Mouse (Mus musculus) heart, embryonic 11.5 days (tissue): Measurements from ENCODE around the gene 1700001C19Rik. TPM values are rescaled to one million over a fixed set of nuclear protein-coding genes. Genes with fewer than 3 reads are reported as not detected.

Source experiments
- ATAC-seq: fragments of 200-750 bp; cut with Nextera tagmentation; replicated peaks from 2 replicates; pipeline ENCODE4 v1.8.0; 2017; ENCODE audit warnings: moderate library complexity; ENCODE audit not compliant: insufficient number of reproducible peaks, low FRiP score, low TSS enrichment
- H3K27ac ChIP-seq: fragments of 300-500 bp; sonication (generic); 2 replicates; pipeline ENCODE4 v1.5.1; 2014; ENCODE audit warnings: mild to moderate bottlenecking, low read depth, low read length
- H3K27me3 ChIP-seq: fragments of 300-500 bp; sonication (generic); 2 replicates; pipeline ENCODE4 v1.6.1; 2014; ENCODE audit warnings: mild to moderate bottlenecking, low read length, mixed read lengths; ENCODE audit not compliant: control insufficient read depth, insufficient read depth
- H3K36me3 ChIP-seq: fragments of 300-500 bp; sonication (generic); 2 replicates; pipeline ENCODE4 v1.6.1; 2014; ENCODE audit warnings: mild to moderate bottlenecking, low read length, moderate library complexity, mixed read lengths; ENCODE audit not compliant: control insufficient read depth, insufficient read depth
- H3K4me1 ChIP-seq: fragments of 300-500 bp; sonication (generic); 2 replicates; pipeline ENCODE4 v1.6.1; 2014; ENCODE audit warnings: low read length; ENCODE audit not compliant: control insufficient read depth, insufficient read depth
- H3K4me2 ChIP-seq: fragments of 300-500 bp; sonication (generic); 2 replicates; pipeline ENCODE4 v1.6.1; 2014; ENCODE audit warnings: mild to moderate bottlenecking, moderate library complexity
- H3K4me3 ChIP-seq: fragments of 300-500 bp; sonication (generic); 2 replicates; pipeline ENCODE4 v1.5.1; 2014; ENCODE audit warnings: low read depth, low read length
- H3K9ac ChIP-seq: fragments of 300-500 bp; sonication (generic); 2 replicates; pipeline ENCODE4 v1.6.1; 2014; ENCODE audit warnings: mild to moderate bottlenecking, low read depth, low read length, moderate library complexity
- H3K9me3 ChIP-seq: fragments of 300-500 bp; sonication (generic); replicated peaks from 2 replicates; pipeline ENCODE4 v1.6.1; 2016; ENCODE audit warnings: low read length; ENCODE audit not compliant: control insufficient read depth
- WGBS: fragments of 180-500 bp; shearing (Covaris S2); extraction: QIAGEN DNeasy Blood & Tissue Kit; methylation state at CpG from one replicate; pipeline ENCODE4 v1.1.7; 2014; ENCODE audit not compliant: insufficient replicate concordance; 5-methylcytosine and 5-hydroxymethylcytosine counted together
- polyA plus RNA-seq: library from polyadenylated mRNA; unstranded; fragments of >200 nt; fragmentation: Nextera tagmentation; extraction: Ambion mirVana; gene quantifications from 2 replicates; pipeline ENCODE4 v1.2.1, GENCODE M21; 2014

Gene 1700001C19Rik
- polyA plus RNA-seq, 1 experiment from 2014 or later, result 1.2 TPM

- Histone ChIP-seq H3K27me3 (no peaks in the 10 kb centered on the region), H3K4me2 (no peak overlapping the region), H3K4me1 (no peaks in the 10 kb centered on the region), H3K4me3 (no peak overlapping the region), H3K9me3 (no peaks in the 10 kb centered on the region), H3K27ac (no peak overlapping the region), H3K36me3 (0 out of 2 replicates have a peak, but pooled peaks cover 2% of the 10 kb centered on the region), H3K9ac (no peak overlapping the region)
- whole genome bisulfite sequencing, result 56% methylated on average over 4 of the region's 4 CpGs
- ATAC-seq, result no peak
These were observed 50.5 kb downstream of the 1700001C19Rik start for GRCm38 (mm10) chr17:47386649-47387048.

- Histone ChIP-seq H3K27ac (no peak within 1 kb of the TSS), H3K4me1 (no peaks in the 10 kb centered on the region), H3K9ac (no peak within 1 kb of the TSS), H3K9me3 (no peaks in the 10 kb centered on the region), H3K27me3 (no peaks in the 10 kb centered on the region), H3K4me3 (no peak within 1 kb of the TSS), H3K36me3 (peaks cover 2% of the 10 kb centered on the region; the same call in 1 of the 2 replicates), H3K4me2 (no peak within 1 kb of the TSS)
- 31% methylated on average over 10 of the region's 10 CpGs for WGBS
- ATAC-seq, result no peak
These were observed 52.0 kb downstream of the 1700001C19Rik start, which contains the start of gene Guca1b for GRCm38 (mm10) chr17:47385145-47385544. Gene Guca1b (plus strand): TSS chr17:47385393.

DNA sequence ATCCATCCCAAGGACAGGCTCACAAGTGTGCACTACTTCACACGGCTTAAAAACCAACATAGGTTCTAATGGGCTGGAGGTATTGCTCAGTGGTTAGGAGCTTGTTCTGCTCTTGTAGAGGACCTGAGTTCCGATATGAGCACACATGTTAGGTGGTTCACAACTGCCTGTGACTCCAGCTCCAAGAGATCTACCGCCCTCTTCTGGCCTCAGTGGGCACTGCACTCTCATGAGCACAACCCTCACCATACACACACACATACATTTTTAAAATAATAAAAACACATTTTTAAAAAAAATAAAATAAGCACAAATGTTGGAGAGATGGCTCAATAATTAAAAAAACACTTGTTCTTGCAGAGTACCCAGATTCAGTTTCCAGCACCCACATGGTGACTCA lies 53.1 kb downstream of the 1700001C19Rik start:
- Histone ChIP-seq H3K27me3 (no peaks in the 10 kb centered on the region), H3K36me3 (peaks cover 5% of the 10 kb centered on the region; the same call in 1 of the 2 replicates), H3K4me1 (no peaks in the 10 kb centered on the region), H3K9ac (no peak overlapping the region), H3K27ac (no peak overlapping the region), H3K4me2 (no peak overlapping the region), H3K4me3 (no peak overlapping the region), H3K9me3 (no peaks in the 10 kb centered on the region)
- ATAC-seq, result no peak
- WGBS, result 87% methylated on average over 3 of the region's 3 CpGs

- H3K27me3 ChIP-seq, result no peaks in the 10 kb centered on the region
- no peak overlapping the region for H3K9ac ChIP-seq
- no peak for ATAC-seq
- no peaks in the 10 kb centered on the region for H3K4me1 ChIP-seq
- no peak overlapping the region for H3K27ac ChIP-seq
- 80% methylated on average over 4 of the region's 4 CpGs for WGBS
- H3K4me2 ChIP-seq, result no peak overlapping the region
- peaks cover 11% of the 10 kb centered on the region; the same call in 1 of the 2 replicates for H3K36me3 ChIP-seq
- no peaks in the 10 kb centered on the region for H3K9me3 ChIP-seq
- H3K4me3 ChIP-seq, result no peak overlapping the region
These were observed 53.9 kb downstream of the 1700001C19Rik start for GRCm38 (mm10) chr17:47383266-47383665.

- no peaks in the 10 kb centered on the region for H3K27me3 ChIP-seq
- H3K9me3 ChIP-seq, result no peaks in the 10 kb centered on the region
- H3K36me3 ChIP-seq, result peaks cover 15% of the 10 kb centered on the region
- no peak overlapping the region for H3K9ac ChIP-seq
- 82% methylated on average over 11 of the region's 11 CpGs for WGBS
- H3K27ac ChIP-seq, result no peak overlapping the region
- H3K4me2 ChIP-seq, result no peak overlapping the region
- ATAC-seq, result no peak
- H3K4me3 ChIP-seq, result no peak overlapping the region
- no peaks in the 10 kb centered on the region for H3K4me1 ChIP-seq
These were observed 55.3 kb downstream of the 1700001C19Rik start for GRCm38 (mm10) chr17:47381917-47382316.

DNA sequence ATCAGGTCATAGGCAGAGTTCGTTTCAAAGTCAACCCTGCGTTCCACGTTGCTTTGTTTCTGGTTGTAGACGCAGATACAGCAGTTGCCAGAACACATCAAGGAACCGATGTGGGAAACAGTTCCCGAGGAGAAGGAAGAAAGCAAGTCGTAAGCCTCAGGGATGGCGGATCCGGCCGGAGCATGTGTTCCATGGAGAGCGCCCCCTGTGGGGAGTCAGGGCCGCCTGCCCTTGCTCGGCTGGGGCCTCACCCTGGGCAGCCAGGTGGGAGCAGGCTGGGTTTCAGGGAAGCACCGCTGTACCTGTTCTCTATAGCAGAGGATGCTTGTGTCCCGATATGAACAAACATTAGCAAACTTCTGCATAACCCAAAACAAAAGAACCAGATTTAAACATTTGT lies 59.0 kb downstream of the 1700001C19Rik start:
- WGBS, result 79% methylated on average over 15 of the region's 15 CpGs
- no peaks in the 10 kb centered on the region for H3K9me3 ChIP-seq

DNA sequence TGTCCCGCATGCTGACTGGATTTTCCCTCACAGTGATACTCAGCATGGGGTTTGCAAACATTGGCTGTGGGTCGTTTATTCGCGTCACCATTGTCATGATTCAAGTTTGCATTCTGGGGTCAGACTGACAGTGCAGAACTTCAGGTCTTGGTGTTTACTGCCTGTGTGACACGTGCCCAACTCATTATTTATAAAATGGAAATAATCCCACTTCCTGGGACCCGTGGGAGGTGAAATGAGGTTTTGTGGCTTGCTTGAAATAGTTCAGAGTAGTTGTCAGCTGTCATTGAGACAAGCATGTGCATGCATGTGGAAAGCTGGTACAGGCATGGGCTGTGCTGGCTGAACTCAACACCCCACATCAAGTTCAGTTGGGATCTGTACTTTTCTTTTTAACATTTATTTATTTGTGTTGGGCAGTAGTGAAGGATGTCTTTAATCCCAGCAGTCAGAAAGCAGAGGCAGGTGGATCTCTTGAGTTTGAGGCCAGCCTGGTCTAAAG lies 60.3 kb downstream of the 1700001C19Rik start:
- Histone ChIP-seq H3K27me3 (no peaks in the 10 kb centered on the region), H3K9ac (no peak overlapping the region), H3K4me1 (no peaks in the 10 kb centered on the region), H3K4me3 (no peak overlapping the region), H3K36me3 (peaks cover 32% of the 10 kb centered on the region), H3K9me3 (no peaks in the 10 kb centered on the region), H3K27ac (no peak overlapping the region), H3K4me2 (no peak overlapping the region)
- no peak for ATAC-seq
- WGBS, result 91% methylated on average over 6 of the region's 6 CpGs

More for the DNA sequence above, 59.0 kb downstream of the 1700001C19Rik start:
- no peak for ATAC-seq
- Histone ChIP-seq H3K9ac (no peak overlapping the region), H3K27me3 (no peaks in the 10 kb centered on the region), H3K4me2 (no peak overlapping the region), H3K36me3 (peaks cover 29% of the 10 kb centered on the region), H3K4me1 (no peaks in the 10 kb centered on the region), H3K27ac (no peak overlapping the region), H3K4me3 (no peak overlapping the region)

DNA sequence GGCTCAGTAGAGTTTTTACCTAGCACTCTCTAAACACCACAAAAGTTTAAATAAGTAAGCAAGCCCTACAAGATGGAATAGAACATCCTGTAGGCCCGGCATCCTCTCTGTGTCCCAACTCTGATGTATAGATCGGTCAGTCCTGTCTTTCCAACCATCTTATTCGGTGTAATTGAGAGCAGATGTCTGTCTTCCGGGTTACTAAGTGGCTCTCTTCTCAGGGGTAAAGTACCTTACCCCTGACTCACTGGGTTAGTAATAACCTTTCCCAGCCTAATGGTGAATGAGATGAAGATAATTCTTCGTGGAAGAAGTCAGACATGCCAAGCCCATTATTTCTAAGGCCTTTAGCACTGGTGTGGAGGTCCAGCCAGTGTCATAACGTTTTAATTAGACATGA lies 63.2 kb downstream of the 1700001C19Rik start:
- WGBS, result 85% methylated on average over 6 of the region's 6 CpGs
- Histone ChIP-seq H3K9ac (no peak overlapping the region), H3K4me2 (no peak overlapping the region), H3K4me3 (no peak overlapping the region), H3K27ac (no peak overlapping the region), H3K36me3 (peaks cover 26% of the 10 kb centered on the region), H3K27me3 (no peaks in the 10 kb centered on the region), H3K9me3 (no peaks in the 10 kb centered on the region), H3K4me1 (0 out of 2 replicates have a peak, but pooled peaks cover 3% of the 10 kb centered on the region)
- no peak for ATAC-seq

GRCm38 (mm10) chr17:47371451-47371850 lies 65.7 kb downstream of the 1700001C19Rik start:
- Histone ChIP-seq H3K27me3 (peaks cover 5% of the 10 kb centered on the region), H3K9me3 (no peaks in the 10 kb centered on the region), H3K36me3 (peaks cover 18% of the 10 kb centered on the region), H3K4me1 (0 out of 2 replicates have a peak, but pooled peaks cover 3% of the 10 kb centered on the region), H3K4me2 (no peak overlapping the region), H3K4me3 (no peak overlapping the region), H3K27ac (no peak overlapping the region), H3K9ac (no peak overlapping the region)
- 22% methylated on average over 4 of the region's 4 CpGs for WGBS
- ATAC-seq, result no peak
